Mouse (Mus musculus): Measurements from ENCODE around the gene Gpr21. TPM values are rescaled to one million over a fixed set of nuclear protein-coding genes. Genes with fewer than 3 reads are reported as not detected.

Gpr21 gene
- polyA plus RNA-seq, 1 experiment from 2014 or later = 1.5 TPM

DNA sequence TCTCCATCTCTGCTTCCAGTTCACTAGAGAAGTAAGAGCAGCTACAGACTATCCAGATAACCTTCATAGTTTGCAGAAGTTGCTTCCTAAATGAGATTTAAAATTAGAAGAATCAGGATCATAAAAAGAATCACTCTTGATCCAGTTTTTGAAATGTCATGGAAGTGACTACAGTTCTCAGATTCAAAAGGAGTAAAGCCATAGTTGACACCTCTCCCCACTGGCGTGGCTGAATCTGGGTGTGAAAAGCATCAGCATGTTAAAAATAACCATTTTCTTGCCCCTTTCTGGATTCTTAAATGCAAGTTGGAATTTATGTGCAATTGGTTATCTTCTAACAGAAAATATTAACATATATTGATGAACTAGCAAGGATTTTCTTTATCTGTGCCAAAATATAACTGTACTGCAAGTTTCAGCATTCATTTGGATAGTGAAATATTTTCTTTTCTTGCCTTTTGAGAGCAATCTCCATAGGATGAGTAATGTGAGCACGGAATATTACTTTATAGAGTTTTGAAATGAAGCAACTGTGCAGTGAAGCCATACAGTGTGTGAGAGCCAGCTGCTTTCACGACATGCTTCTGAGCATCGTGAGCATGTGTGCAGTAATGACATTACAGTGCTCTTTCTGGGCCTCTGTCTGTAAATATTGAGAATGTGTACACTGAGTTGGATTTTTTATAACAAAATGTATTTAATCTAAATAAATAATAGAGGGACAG, 2.6 kb downstream of the Gpr21 start:
- H3K9me3 ChIP-seq = no peaks in the 10 kb centered on the region
- H3K4me3 ChIP-seq = no peak overlapping the region
- no peak overlapping the region for H3K27ac ChIP-seq
- no peak for ATAC-seq (ENCODE audit: insufficient number of reproducible peaks, insufficient read depth, low FRiP score, low TSS enrichment, low read depth)
- no peak overlapping the region for H3K9ac ChIP-seq
- no peaks in the 10 kb centered on the region for H3K27me3 ChIP-seq
- peaks cover 6% of the 10 kb centered on the region for H3K4me1 ChIP-seq
- no peak overlapping the region for H3K4me2 ChIP-seq
- WGBS = 87% methylated on average over 4 of the region's 4 CpGs
- H3K36me3 ChIP-seq = peaks cover 18% of the 10 kb centered on the region

GRCm38 (mm10) chr2:37519286-37519640, 3.1 kb downstream of the Gpr21 start:
- 87% methylated on average over 1 of the region's 1 CpGs for WGBS
- no peaks in the 10 kb centered on the region for H3K27me3 ChIP-seq

DNA sequence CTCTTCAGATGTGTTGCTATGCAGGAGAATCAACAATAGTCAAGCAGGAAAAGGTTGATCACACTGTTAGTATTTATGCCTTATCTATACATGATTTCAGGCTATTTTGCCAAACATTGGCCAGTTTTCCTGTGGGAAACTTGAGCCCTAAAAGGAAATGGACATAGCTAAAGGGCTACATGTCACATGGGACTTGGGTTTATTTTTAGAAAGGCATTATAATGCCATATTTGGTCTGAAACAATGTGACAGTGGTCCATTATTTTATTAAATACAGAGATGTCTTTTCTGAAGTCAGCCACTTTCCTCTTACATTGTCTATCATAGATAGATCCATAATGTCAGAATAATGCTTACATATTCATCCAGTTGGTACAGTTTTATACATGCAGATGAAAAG, 11.5 kb downstream of the Gpr21 start:
- H3K9ac ChIP-seq = no peak overlapping the region
- ATAC-seq (ENCODE audit: insufficient number of reproducible peaks, insufficient read depth, low FRiP score, low TSS enrichment, low read depth) = no peak
- H3K9me3 ChIP-seq = no peaks in the 10 kb centered on the region
- no peak overlapping the region for H3K27ac ChIP-seq
- no peak overlapping the region for H3K4me3 ChIP-seq
- H3K27me3 ChIP-seq = no peaks in the 10 kb centered on the region
- no peak overlapping the region for H3K4me2 ChIP-seq
- H3K36me3 ChIP-seq = 0 out of 2 replicates have a peak, but pooled peaks cover 3% of the 10 kb centered on the region
- no peaks in the 10 kb centered on the region for H3K4me1 ChIP-seq

More at GRCm38 (mm10) chr2:37519286-37519640, 3.1 kb downstream of the Gpr21 start:
- H3K9ac ChIP-seq = no peak overlapping the region
- no peak overlapping the region for H3K27ac ChIP-seq
- ATAC-seq (ENCODE audit: insufficient number of reproducible peaks, insufficient read depth, low FRiP score, low TSS enrichment, low read depth) = no peak
- no peak overlapping the region for H3K4me2 ChIP-seq
- no peaks in the 10 kb centered on the region for H3K9me3 ChIP-seq
- no peak overlapping the region for H3K4me3 ChIP-seq
- H3K36me3 ChIP-seq = peaks cover 18% of the 10 kb centered on the region
- H3K4me1 ChIP-seq = peaks cover 6% of the 10 kb centered on the region

GRCm38 (mm10) chr2:37529397-37529796, 13.3 kb downstream of the Gpr21 start:
- Histone ChIP-seq H3K4me1 (no peaks in the 10 kb centered on the region), H3K9ac (no peak overlapping the region), H3K9me3 (no peaks in the 10 kb centered on the region), H3K4me2 (no peak overlapping the region), H3K36me3 (peaks cover 18% of the 10 kb centered on the region), H3K27ac (no peak overlapping the region), H3K4me3 (no peak overlapping the region), H3K27me3 (no peaks in the 10 kb centered on the region)
- 94% methylated on average over 2 of the region's 2 CpGs for WGBS
- ATAC-seq (ENCODE audit: insufficient number of reproducible peaks, insufficient read depth, low FRiP score, low TSS enrichment, low read depth) = no peak

DNA sequence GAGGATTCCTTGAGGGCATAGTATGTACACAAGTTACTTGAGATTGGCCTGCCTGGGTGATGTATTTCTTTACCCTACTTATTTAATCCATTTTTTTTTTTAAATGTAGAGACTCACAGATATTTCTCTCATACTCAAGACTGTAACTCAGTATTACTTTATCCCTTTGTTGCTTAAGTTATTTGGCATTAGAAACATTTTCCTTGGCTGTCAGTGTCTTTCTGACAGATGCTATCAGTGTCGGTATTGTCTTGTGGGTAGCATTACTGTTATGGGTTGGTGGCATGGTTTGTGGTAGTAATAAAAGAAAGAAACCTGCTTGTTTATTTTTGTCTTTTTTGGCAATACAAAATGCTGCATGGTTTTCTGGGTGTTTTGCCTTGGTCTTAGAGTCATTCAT, 14.6 kb downstream of the Gpr21 start:
- Histone ChIP-seq H3K4me2 (no peak overlapping the region), H3K36me3 (peaks cover 31% of the 10 kb centered on the region), H3K27me3 (no peaks in the 10 kb centered on the region), H3K4me1 (no peaks in the 10 kb centered on the region), H3K9ac (no peak overlapping the region), H3K9me3 (no peaks in the 10 kb centered on the region), H3K27ac (no peak overlapping the region), H3K4me3 (no peak overlapping the region)
- WGBS = 84% methylated on average over 1 of the region's 1 CpGs
- ATAC-seq (ENCODE audit: insufficient number of reproducible peaks, insufficient read depth, low FRiP score, low TSS enrichment, low read depth) = no peak

GRCm38 (mm10) chr2:37531639-37532038, 15.5 kb downstream of the Gpr21 start:
- Histone ChIP-seq H3K4me3 (no peak overlapping the region), H3K36me3 (peaks cover 38% of the 10 kb centered on the region), H3K9me3 (no peaks in the 10 kb centered on the region), H3K4me1 (no peaks in the 10 kb centered on the region), H3K27ac (no peak overlapping the region), H3K4me2 (no peak overlapping the region), H3K9ac (no peak overlapping the region), H3K27me3 (no peaks in the 10 kb centered on the region)
- ATAC-seq (ENCODE audit: insufficient number of reproducible peaks, insufficient read depth, low FRiP score, low TSS enrichment, low read depth) = no peak
- WGBS = 84% methylated on average over 3 of the region's 3 CpGs

GRCm38 (mm10) chr2:37549346-37550012, 33.3 kb downstream of the Gpr21 start:
- Histone ChIP-seq H3K27me3 (no peaks in the 10 kb centered on the region), H3K4me1 (no peaks in the 10 kb centered on the region), H3K4me2 (no peak overlapping the region), H3K4me3 (no peak overlapping the region), H3K36me3 (peaks cover 81% of the 10 kb centered on the region), H3K9ac (no peak overlapping the region), H3K9me3 (0 out of 2 replicates have a peak, but pooled peaks cover 2% of the 10 kb centered on the region), H3K27ac (no peak overlapping the region)
- no peak for ATAC-seq (ENCODE audit: insufficient number of reproducible peaks, insufficient read depth, low FRiP score, low TSS enrichment, low read depth)
- 89% methylated on average over 1 of the region's 1 CpGs for WGBS

DNA sequence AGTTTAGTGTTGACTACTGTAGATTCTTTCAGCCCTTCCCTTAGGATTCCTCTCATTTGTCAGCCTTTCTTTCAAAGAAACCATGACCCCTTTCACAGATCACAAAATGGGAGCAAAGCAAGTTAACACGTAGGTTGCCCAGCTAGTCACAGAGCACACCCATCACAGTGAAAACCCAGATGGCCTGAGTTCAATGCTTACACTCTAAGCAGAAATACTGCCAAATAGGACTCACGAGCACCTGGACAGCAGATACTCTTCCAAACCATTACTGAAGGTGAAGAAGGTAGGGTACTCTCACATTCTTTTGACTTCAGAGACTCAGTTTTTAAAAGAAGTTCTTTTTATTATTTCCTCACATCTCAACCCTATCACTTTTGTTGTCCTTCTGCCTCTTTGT, 40.2 kb downstream of the Gpr21 start:
- no peak overlapping the region for H3K4me2 ChIP-seq
- no peaks in the 10 kb centered on the region for H3K4me1 ChIP-seq
- 0 out of 2 replicates have a peak, but pooled peaks cover 2% of the 10 kb centered on the region for H3K9me3 ChIP-seq
- H3K27ac ChIP-seq = no peak overlapping the region
- no peak overlapping the region for H3K9ac ChIP-seq
- no peak for ATAC-seq (ENCODE audit: insufficient number of reproducible peaks, insufficient read depth, low FRiP score, low TSS enrichment, low read depth)
- H3K36me3 ChIP-seq = peaks cover 93% of the 10 kb centered on the region
- 69% methylated on average over 2 of the region's 2 CpGs for WGBS
- no peaks in the 10 kb centered on the region for H3K27me3 ChIP-seq
- H3K4me3 ChIP-seq = no peak overlapping the region

GRCm38 (mm10) chr2:37565579-37565978, 49.4 kb downstream of the Gpr21 start:
- H3K4me2 ChIP-seq = no peak overlapping the region
- H3K27me3 ChIP-seq = no peaks in the 10 kb centered on the region
- no peak for ATAC-seq (ENCODE audit: insufficient number of reproducible peaks, insufficient read depth, low FRiP score, low TSS enrichment, low read depth)
- H3K27ac ChIP-seq = no peak overlapping the region
- H3K9me3 ChIP-seq = no peaks in the 10 kb centered on the region
- H3K36me3 ChIP-seq = peaks cover 81% of the 10 kb centered on the region
- no peaks in the 10 kb centered on the region for H3K4me1 ChIP-seq
- H3K9ac ChIP-seq = no peak overlapping the region
- no peak overlapping the region for H3K4me3 ChIP-seq
- WGBS = 78% methylated on average over 2 of the region's 2 CpGs

- Histone ChIP-seq H3K4me1 (no peaks in the 10 kb centered on the region), H3K27me3 (no peaks in the 10 kb centered on the region), H3K9ac (no peak overlapping the region), H3K36me3 (peaks cover 77% of the 10 kb centered on the region), H3K4me3 (no peak overlapping the region), H3K9me3 (no peaks in the 10 kb centered on the region), H3K27ac (no peak overlapping the region), H3K4me2 (no peak overlapping the region)
- 84% methylated on average over 1 of the region's 1 CpGs for WGBS
- ATAC-seq (ENCODE audit: insufficient number of reproducible peaks, insufficient read depth, low FRiP score, low TSS enrichment, low read depth) = no peak
Observed at GRCm38 (mm10) chr2:37566035-37566434, 49.9 kb downstream of the Gpr21 start.

DNA sequence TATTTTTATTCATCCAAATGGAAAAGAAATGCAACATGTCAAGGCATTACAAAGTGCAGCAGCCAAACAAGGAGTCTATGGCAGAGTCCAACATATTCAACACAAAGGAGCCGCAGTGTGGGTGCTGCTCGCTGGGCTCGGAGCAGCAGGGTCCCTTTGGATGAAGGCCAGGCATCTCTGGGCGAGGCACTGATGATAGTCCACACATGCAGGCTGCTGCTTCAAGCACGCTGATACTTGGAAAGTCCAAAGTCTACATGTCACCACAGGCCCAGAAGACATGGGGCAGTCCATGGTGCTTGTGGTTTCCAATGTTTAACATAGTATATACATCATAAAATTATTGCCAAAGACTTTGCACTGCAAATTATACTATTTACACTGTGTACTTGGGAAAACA, 53.8 kb downstream of the Gpr21 start:
- ATAC-seq (ENCODE audit: insufficient number of reproducible peaks, insufficient read depth, low FRiP score, low TSS enrichment, low read depth) = no peak
- no peaks in the 10 kb centered on the region for H3K4me1 ChIP-seq
- 78% methylated on average over 5 of the region's 5 CpGs for WGBS
- H3K27me3 ChIP-seq = no peaks in the 10 kb centered on the region
- H3K36me3 ChIP-seq = peaks cover 50% of the 10 kb centered on the region
- no peak overlapping the region for H3K27ac ChIP-seq
- no peak overlapping the region for H3K4me2 ChIP-seq
- no peak overlapping the region for H3K9ac ChIP-seq
- H3K4me3 ChIP-seq = no peak overlapping the region
- no peaks in the 10 kb centered on the region for H3K9me3 ChIP-seq
